In genomic region chr17:87472879-87473278, GRCm38 (mm10) we compare ENCODE assay signal across 9 mouse cellular contexts. TPM values are rescaled to one million over a fixed set of nuclear protein-coding genes. Genes with fewer than 3 reads are reported as not detected.
DNase-seq lines count a peak whose midpoint lies in the region; ATAC-seq and TF ChIP-seq lines count a peak whose summit lies in the region.
"Had no signal": no experiment of that assay in that cellular context is flagged by ENCODE, and none has a peak within 500 bp of the region (broad histone marks: within the 10 kb centered on the region; RNA-seq: fewer than 3 reads in every experiment).

No protein-coding gene starts in this region.

- ATAC-seq in CD4-positive, CD25-positive, alpha-beta regulatory T cell, adult 4 months, result no peak
- ATAC-seq in kidney, embryonic 15.5 days (replicated peaks; ENCODE audit: low FRiP score), result no peak

- peak overlapping the region; percentile 64 for H3K4me2 ChIP-seq in kidney, embryonic 15.5 days

- peaks cover 34% of the 10 kb centered on the region for H3K4me1 ChIP-seq in kidney, embryonic 15.5 days
- peaks cover 6% of the 10 kb centered on the region; the same call in 1 of the 2 replicates for H3K4me1 ChIP-seq in embryonic fibroblast, embryonic 13.5 days (ENCODE audit: control insufficient read depth, insufficient read depth, low read length)

- peak overlapping the region; percentile 63 for H3K27ac ChIP-seq in kidney, embryonic 15.5 days
- H3K27ac ChIP-seq in embryonic fibroblast, embryonic 13.5 days (ENCODE audit: insufficient read depth, low read length), result peak overlapping the region; percentile 32

- H3K4me3 ChIP-seq in kidney, embryonic 15.5 days (replicated peaks), result peak overlapping the region; percentile 40
- peak overlapping the region; percentile 1; the same call in 1 of the 2 replicates for H3K4me3 ChIP-seq in embryonic fibroblast, embryonic 13.5 days (ENCODE audit: insufficient read depth, low read length)

- H3K27me3 ChIP-seq in kidney, embryonic 15.5 days, result peaks cover 2% of the 10 kb centered on the region; the same call in 1 of the 2 replicates

- no peaks in the 10 kb centered on the region for H3K9me3 ChIP-seq in kidney, embryonic 15.5 days (replicated peaks)

- no peaks in the 10 kb centered on the region for H3K36me3 ChIP-seq in kidney, embryonic 15.5 days

- 47% methylated on average over 10 of the region's 10 CpGs for WGBS in kidney, embryonic 15.5 days

- TF ChIP-seq CTCF in embryonic fibroblast, embryonic 13.5 days (IDR thresholded peaks at IDR 0.05; ENCODE audit: borderline replicate concordance, insufficient read depth, low read length), result no peak

- no peak overlapping the region for H3K9ac ChIP-seq in kidney, embryonic 15.5 days

- TF ChIP-seq POLR2A in embryonic fibroblast, embryonic 13.5 days (IDR thresholded peaks at IDR 0.05; ENCODE audit: low read depth, low read length), result no peak

- DNase-seq in CD4-positive, CD25-positive, alpha-beta regulatory T cell, adult 2 months (ENCODE audit: low read depth, low spot score), result peak; percentile 15
- no peak for DNase-seq in kidney, postnatal 4 days
- DNase-seq in lung, postnatal 36 days, result peak; percentile 65
- no peak for DNase-seq in frontal cortex, postnatal 10 days (ENCODE audit: low spot score in 2 of 2)
- no peak for DNase-seq in left cerebral cortex, adult 9 months (ENCODE audit: low spot score in 2 of 2)

RNA-seq across cellular contexts. Expression of gene Calm2, which starts 26.1 kb away (rescaled TPM):
- polyA plus RNA-seq in CD4-positive, CD25-positive, alpha-beta regulatory T cell, adult 4 months (2017; shearing (Covaris generic)), result 100 to 1,000 TPM; 533 to 583 TPM
- polyA plus RNA-seq in kidney, embryonic 15.5 days (2015; fragmentation: Nextera tagmentation; extraction: Ambion mirVana), result 1,006 and 1,087 TPM in 2 replicates
- 1,045 and 1,155 TPM in 2 replicates for polyA plus RNA-seq in embryonic fibroblast, embryonic 13.5 days (2011; ENCODE audit: insufficient read length, low read depth, missing spikeins)

RNA-seq across cellular contexts. Expression of gene Stpg4, which starts 45.3 kb away (rescaled TPM):
- not detected for polyA plus RNA-seq in CD4-positive, CD25-positive, alpha-beta regulatory T cell, adult 4 months (2017; shearing (Covaris generic))
- polyA plus RNA-seq in kidney, embryonic 15.5 days (2015; fragmentation: Nextera tagmentation; extraction: Ambion mirVana), result not detected in 2 replicates
- not detected in 2 replicates for polyA plus RNA-seq in embryonic fibroblast, embryonic 13.5 days (2011; ENCODE audit: insufficient read length, low read depth, missing spikeins)
- polyA plus RNA-seq: large intestine, adult 2 months had no signal

Comparison
In these comparisons a context has a peak if more than half of its experiments do, and no peak if none do; other contexts are left out.
1. DNase-seq: peak in CD4-positive, CD25-positive, alpha-beta regulatory T cell, adult 2 months (single experiment) and lung, postnatal 36 days (single experiment); none in kidney, postnatal 4 days (0 of 2), frontal cortex, postnatal 10 days (0 of 2) and left cerebral cortex, adult 9 months (0 of 2).